ENCODE assay signal across 10 mouse cellular contexts in genomic region chrX:73869334-73869733, GRCm38 (mm10). TPM values are rescaled to one million over a fixed set of nuclear protein-coding genes. Genes with fewer than 3 reads are reported as not detected.
DNase-seq lines count a peak whose midpoint lies in the region; ATAC-seq and TF ChIP-seq lines count a peak whose summit lies in the region.
"Had no signal": no experiment of that assay in that cellular context is flagged by ENCODE, and none has a peak within 500 bp of the region (broad histone marks: within the 10 kb centered on the region; RNA-seq: fewer than 3 reads in every experiment).

No protein-coding gene starts in this region.

- no peaks in the 10 kb centered on the region for H3K36me3 ChIP-seq in forebrain, embryonic 11.5 days (ENCODE audit: control insufficient read depth, insufficient read depth, low read length)
- no peaks in the 10 kb centered on the region for H3K36me3 ChIP-seq in forebrain, embryonic 12.5 days (replicated peaks)
- H3K36me3 ChIP-seq in midbrain, embryonic 11.5 days (ENCODE audit: control insufficient read depth, insufficient read depth, low read length), result no peaks in the 10 kb centered on the region
- H3K36me3 ChIP-seq in midbrain, embryonic 13.5 days, result peaks cover 6% of the 10 kb centered on the region; the same call in 1 of the 2 replicates
- no peaks in the 10 kb centered on the region for H3K36me3 ChIP-seq in embryonic facial prominence, embryonic 11.5 days (replicated peaks; ENCODE audit: control insufficient read depth, insufficient read depth, low read depth, low read length)
- no peaks in the 10 kb centered on the region; the same call in 1 of the 2 replicates for H3K36me3 ChIP-seq in forebrain, postnatal 0 days (ENCODE audit: insufficient read depth)
- H3K36me3 ChIP-seq: embryonic facial prominence, embryonic 12.5 days; hindbrain, embryonic 15.5 days had no signal

- peak; percentile 55 for DNase-seq in forebrain, embryonic 11.5 days (ENCODE audit: low spot score)
- peak; percentile 87 for DNase-seq in midbrain, embryonic 11.5 days (ENCODE audit: low spot score, missing footprints)
- peak; percentile 71 for DNase-seq in embryonic facial prominence, embryonic 11.5 days (ENCODE audit: low spot score)
- peak; percentile 46 for DNase-seq in thymus, postnatal 25 days
- no peak for DNase-seq in left cerebral cortex, postnatal 10 days (ENCODE audit: extremely low spot score in 1 of 2, low spot score in 2 of 2)
- no peak for DNase-seq in forebrain, postnatal 0 days

- no peaks in the 10 kb centered on the region for H3K9me3 ChIP-seq in forebrain, embryonic 11.5 days (ENCODE audit: control insufficient read depth, low read length)
- no peaks in the 10 kb centered on the region for H3K9me3 ChIP-seq in forebrain, embryonic 12.5 days
- no peaks in the 10 kb centered on the region for H3K9me3 ChIP-seq in midbrain, embryonic 11.5 days (ENCODE audit: control insufficient read depth, low read length)
- H3K9me3 ChIP-seq in midbrain, embryonic 13.5 days, result no peaks in the 10 kb centered on the region
- H3K9me3 ChIP-seq in embryonic facial prominence, embryonic 11.5 days (replicated peaks; ENCODE audit: control insufficient read depth, low read length), result no peaks in the 10 kb centered on the region
- no peaks in the 10 kb centered on the region for H3K9me3 ChIP-seq in forebrain, postnatal 0 days (ENCODE audit: low read length)
- H3K9me3 ChIP-seq: embryonic facial prominence, embryonic 12.5 days; hindbrain, embryonic 15.5 days had no signal

- H3K27me3 ChIP-seq in forebrain, embryonic 11.5 days (ENCODE audit: control insufficient read depth, insufficient read depth, low read length), result no peaks in the 10 kb centered on the region
- H3K27me3 ChIP-seq in forebrain, embryonic 12.5 days, result no peaks in the 10 kb centered on the region
- H3K27me3 ChIP-seq in midbrain, embryonic 11.5 days (ENCODE audit: control insufficient read depth, insufficient read depth, low read length), result no peaks in the 10 kb centered on the region
- no peaks in the 10 kb centered on the region for H3K27me3 ChIP-seq in midbrain, embryonic 13.5 days
- no peaks in the 10 kb centered on the region for H3K27me3 ChIP-seq in embryonic facial prominence, embryonic 11.5 days (ENCODE audit: control insufficient read depth, insufficient read depth, low read length)
- H3K27me3 ChIP-seq in forebrain, postnatal 0 days (ENCODE audit: insufficient read depth, low read length), result no peaks in the 10 kb centered on the region
- H3K27me3 ChIP-seq: embryonic facial prominence, embryonic 12.5 days; hindbrain, embryonic 15.5 days had no signal

- H3K27ac ChIP-seq in forebrain, embryonic 11.5 days (ENCODE audit: low read depth, low read length), result no peak overlapping the region
- H3K27ac ChIP-seq in forebrain, embryonic 12.5 days, result no peak overlapping the region
- H3K27ac ChIP-seq in midbrain, embryonic 11.5 days (ENCODE audit: low read depth, low read length), result no peak overlapping the region
- no peak overlapping the region for H3K27ac ChIP-seq in midbrain, embryonic 13.5 days
- H3K27ac ChIP-seq in embryonic facial prominence, embryonic 11.5 days (replicated peaks; ENCODE audit: low read depth, low read length), result no peak overlapping the region
- H3K27ac ChIP-seq in forebrain, postnatal 0 days (ENCODE audit: low read depth, low read length), result no peak overlapping the region
- H3K27ac ChIP-seq: embryonic facial prominence, embryonic 12.5 days; hindbrain, embryonic 15.5 days had no signal

- H3K4me2 ChIP-seq in forebrain, embryonic 11.5 days (ENCODE audit: low read depth, low read length, severe bottlenecking), result no peak overlapping the region
- H3K4me2 ChIP-seq in forebrain, embryonic 12.5 days, result no peak overlapping the region
- no peak overlapping the region for H3K4me2 ChIP-seq in midbrain, embryonic 11.5 days
- H3K4me2 ChIP-seq in midbrain, embryonic 13.5 days (replicated peaks), result no peak overlapping the region
- H3K4me2 ChIP-seq in embryonic facial prominence, embryonic 11.5 days (ENCODE audit: low read depth, low read length), result no peak overlapping the region
- H3K4me2 ChIP-seq in forebrain, postnatal 0 days (ENCODE audit: low read depth), result no peak overlapping the region
- H3K4me2 ChIP-seq: embryonic facial prominence, embryonic 12.5 days; hindbrain, embryonic 15.5 days had no signal

- no peaks in the 10 kb centered on the region; the same call in 1 of the 2 replicates for H3K4me1 ChIP-seq in forebrain, embryonic 11.5 days (replicated peaks; ENCODE audit: control insufficient read depth, insufficient read depth, low read length)
- H3K4me1 ChIP-seq in forebrain, embryonic 12.5 days, result peaks cover 36% of the 10 kb centered on the region
- H3K4me1 ChIP-seq in midbrain, embryonic 11.5 days (ENCODE audit: control insufficient read depth, insufficient read depth, low read length), result peaks cover 9% of the 10 kb centered on the region
- peaks cover 71% of the 10 kb centered on the region for H3K4me1 ChIP-seq in midbrain, embryonic 13.5 days (replicated peaks)
- no peaks in the 10 kb centered on the region for H3K4me1 ChIP-seq in embryonic facial prominence, embryonic 11.5 days (ENCODE audit: control insufficient read depth, insufficient read depth, low read length)
- H3K4me1 ChIP-seq in forebrain, postnatal 0 days (ENCODE audit: insufficient read depth), result no peaks in the 10 kb centered on the region
- H3K4me1 ChIP-seq: embryonic facial prominence, embryonic 12.5 days had no signal

- ATAC-seq in forebrain, embryonic 11.5 days (replicated peaks; ENCODE audit: low FRiP score), result no peak
- no peak for ATAC-seq in forebrain, embryonic 12.5 days (ENCODE audit: low FRiP score)
- ATAC-seq in midbrain, embryonic 11.5 days (ENCODE audit: low FRiP score), result no peak
- no peak for ATAC-seq in midbrain, embryonic 13.5 days
- ATAC-seq in embryonic facial prominence, embryonic 11.5 days (replicated peaks; ENCODE audit: insufficient number of reproducible peaks, low FRiP score, low TSS enrichment, low read depth), result no peak
- no peak for ATAC-seq in forebrain, postnatal 0 days

- H3K4me3 ChIP-seq in forebrain, embryonic 11.5 days (ENCODE audit: low read depth, low read length), result no peak overlapping the region
- H3K4me3 ChIP-seq in forebrain, embryonic 12.5 days (replicated peaks), result no peak overlapping the region
- no peak overlapping the region for H3K4me3 ChIP-seq in midbrain, embryonic 11.5 days (ENCODE audit: low read depth, low read length)
- no peak overlapping the region for H3K4me3 ChIP-seq in midbrain, embryonic 13.5 days (replicated peaks)
- no peak overlapping the region for H3K4me3 ChIP-seq in embryonic facial prominence, embryonic 11.5 days (ENCODE audit: low read depth, low read length)
- H3K4me3 ChIP-seq in forebrain, postnatal 0 days (ENCODE audit: low read depth, low read length), result no peak overlapping the region
- H3K4me3 ChIP-seq: embryonic facial prominence, embryonic 12.5 days; hindbrain, embryonic 15.5 days had no signal

- TF ChIP-seq CTCF in forebrain, postnatal 0 days (IDR thresholded peaks at IDR 0.05; ENCODE audit: low read depth), result no peak

- WGBS in forebrain, embryonic 11.5 days, result 12% methylated on average over 5 of the region's 5 CpGs
- 10% methylated on average over 5 of the region's 5 CpGs for WGBS in forebrain, embryonic 12.5 days
- 12% methylated on average over 5 of the region's 5 CpGs for WGBS in midbrain, embryonic 11.5 days
- WGBS in midbrain, embryonic 13.5 days, result 19% methylated on average over 5 of the region's 5 CpGs
- WGBS in embryonic facial prominence, embryonic 11.5 days, result 18% methylated on average over 5 of the region's 5 CpGs
- WGBS in forebrain, postnatal 0 days, result 17% methylated on average over 5 of the region's 5 CpGs

- intact Hi-C loops in left cerebral cortex, postnatal 10 days (cut with DNase I), result no loop called here

- H3K9ac ChIP-seq in forebrain, embryonic 11.5 days (ENCODE audit: low read length), result no peak overlapping the region
- no peak overlapping the region for H3K9ac ChIP-seq in forebrain, embryonic 12.5 days
- no peak overlapping the region for H3K9ac ChIP-seq in midbrain, embryonic 11.5 days (ENCODE audit: low read length)
- no peak overlapping the region for H3K9ac ChIP-seq in midbrain, embryonic 13.5 days (replicated peaks)
- no peak overlapping the region for H3K9ac ChIP-seq in embryonic facial prominence, embryonic 11.5 days (replicated peaks; ENCODE audit: low read length)
- H3K9ac ChIP-seq in forebrain, postnatal 0 days, result no peak overlapping the region
- H3K9ac ChIP-seq: embryonic facial prominence, embryonic 12.5 days; hindbrain, embryonic 15.5 days had no signal

RNA-seq across cellular contexts. Expression of gene Avpr2, which starts 22.6 kb away (rescaled TPM):
- polyA plus RNA-seq in forebrain, embryonic 11.5 days (2014; fragmentation: Nextera tagmentation; extraction: Ambion mirVana), result 0.11 TPM in 1 of 2 replicates, not detected in the other
- polyA plus RNA-seq in forebrain, embryonic 12.5 days (2016; fragmentation: Nextera tagmentation; extraction: Ambion mirVana), result 0.29 TPM in 1 of 2 replicates, not detected in the other
- not detected in 2 replicates for polyA plus RNA-seq in midbrain, embryonic 11.5 days (2014; fragmentation: Nextera tagmentation; extraction: Ambion mirVana)
- 0.24 and 0.27 TPM in 2 replicates for polyA plus RNA-seq in midbrain, embryonic 13.5 days (2015; fragmentation: Nextera tagmentation; extraction: Ambion mirVana)
- 0.25 TPM in 1 of 2 replicates, not detected in the other for polyA plus RNA-seq in embryonic facial prominence, embryonic 11.5 days (2014; fragmentation: Nextera tagmentation; extraction: Ambion mirVana)
- not detected for total RNA-seq in left cerebral cortex, postnatal 10 days (2021)
- total RNA-seq in forebrain, postnatal 0 days (2014; rRNA removed), result not detected in 2 replicates
- not detected in 2 replicates for polyA plus RNA-seq in forebrain, postnatal 0 days (2015; fragmentation: Nextera tagmentation; extraction: Ambion mirVana)

RNA-seq across cellular contexts. Expression of gene L1cam, which starts 26.6 kb away (rescaled TPM):
- 24.0 and 27.2 TPM in 2 replicates for polyA plus RNA-seq in forebrain, embryonic 11.5 days (2014; fragmentation: Nextera tagmentation; extraction: Ambion mirVana)
- polyA plus RNA-seq in forebrain, embryonic 12.5 days (2016; fragmentation: Nextera tagmentation; extraction: Ambion mirVana), result 33.1 and 37.4 TPM in 2 replicates
- 18.3 and 21.3 TPM in 2 replicates for polyA plus RNA-seq in midbrain, embryonic 11.5 days (2014; fragmentation: Nextera tagmentation; extraction: Ambion mirVana)
- 73.8 and 80.8 TPM in 2 replicates for polyA plus RNA-seq in midbrain, embryonic 13.5 days (2015; fragmentation: Nextera tagmentation; extraction: Ambion mirVana)
- polyA plus RNA-seq in embryonic facial prominence, embryonic 11.5 days (2014; fragmentation: Nextera tagmentation; extraction: Ambion mirVana), result 6.6 and 10.8 TPM in 2 replicates
- total RNA-seq in left cerebral cortex, postnatal 10 days (2021), result 100 to 1,000 TPM; 414 to 459 TPM
- total RNA-seq in forebrain, postnatal 0 days (2014; rRNA removed), result 225 and 256 TPM in 2 replicates
- polyA plus RNA-seq in forebrain, postnatal 0 days (2015; fragmentation: Nextera tagmentation; extraction: Ambion mirVana), result 75.9 and 100 TPM in 2 replicates

RNA-seq across cellular contexts. Expression of gene Pdzd4, which starts 44.6 kb away (rescaled TPM):
- polyA plus RNA-seq in forebrain, embryonic 11.5 days (2014; fragmentation: Nextera tagmentation; extraction: Ambion mirVana), result 1.3 and 1.9 TPM in 2 replicates
- polyA plus RNA-seq in forebrain, embryonic 12.5 days (2016; fragmentation: Nextera tagmentation; extraction: Ambion mirVana), result 2.3 and 2.6 TPM in 2 replicates
- 0.86 and 1.1 TPM in 2 replicates for polyA plus RNA-seq in midbrain, embryonic 11.5 days (2014; fragmentation: Nextera tagmentation; extraction: Ambion mirVana)
- 4.3 and 4.7 TPM in 2 replicates for polyA plus RNA-seq in midbrain, embryonic 13.5 days (2015; fragmentation: Nextera tagmentation; extraction: Ambion mirVana)
- 0.88 and 1.1 TPM in 2 replicates for polyA plus RNA-seq in embryonic facial prominence, embryonic 11.5 days (2014; fragmentation: Nextera tagmentation; extraction: Ambion mirVana)
- 100 to 1,000 TPM; 121 to 134 TPM for total RNA-seq in left cerebral cortex, postnatal 10 days (2021)
- 239 and 252 TPM in 2 replicates for total RNA-seq in forebrain, postnatal 0 days (2014; rRNA removed)
- polyA plus RNA-seq in forebrain, postnatal 0 days (2015; fragmentation: Nextera tagmentation; extraction: Ambion mirVana), result 3.4 and 4.0 TPM in 2 replicates

RNA-seq across cellular contexts. Expression of gene Arhgap4, which starts 52.3 kb away (rescaled TPM):
- 1.7 and 2.0 TPM in 2 replicates for polyA plus RNA-seq in forebrain, embryonic 11.5 days (2014; fragmentation: Nextera tagmentation; extraction: Ambion mirVana)
- 1.8 and 3.6 TPM in 2 replicates for polyA plus RNA-seq in forebrain, embryonic 12.5 days (2016; fragmentation: Nextera tagmentation; extraction: Ambion mirVana)
- polyA plus RNA-seq in midbrain, embryonic 11.5 days (2014; fragmentation: Nextera tagmentation; extraction: Ambion mirVana), result 1.7 and 2.1 TPM in 2 replicates
- 2.8 and 2.9 TPM in 2 replicates for polyA plus RNA-seq in midbrain, embryonic 13.5 days (2015; fragmentation: Nextera tagmentation; extraction: Ambion mirVana)
- polyA plus RNA-seq in embryonic facial prominence, embryonic 11.5 days (2014; fragmentation: Nextera tagmentation; extraction: Ambion mirVana), result 1.5 and 2.0 TPM in 2 replicates
- total RNA-seq in left cerebral cortex, postnatal 10 days (2021), result 1 to 10 TPM; 5.3 to 5.4 TPM
- total RNA-seq in forebrain, postnatal 0 days (2014; rRNA removed), result 2.0 and 4.8 TPM in 2 replicates
- polyA plus RNA-seq in forebrain, postnatal 0 days (2015; fragmentation: Nextera tagmentation; extraction: Ambion mirVana), result 1.1 and 1.6 TPM in 2 replicates

RNA-seq across cellular contexts. Expression of gene Naa10, which starts 52.4 kb away (rescaled TPM):
- 134 and 137 TPM in 2 replicates for polyA plus RNA-seq in forebrain, embryonic 11.5 days (2014; fragmentation: Nextera tagmentation; extraction: Ambion mirVana)
- polyA plus RNA-seq in forebrain, embryonic 12.5 days (2016; fragmentation: Nextera tagmentation; extraction: Ambion mirVana), result 115 and 117 TPM in 2 replicates
- 117 and 121 TPM in 2 replicates for polyA plus RNA-seq in midbrain, embryonic 11.5 days (2014; fragmentation: Nextera tagmentation; extraction: Ambion mirVana)
- polyA plus RNA-seq in midbrain, embryonic 13.5 days (2015; fragmentation: Nextera tagmentation; extraction: Ambion mirVana), result 107 and 108 TPM in 2 replicates
- 154 and 159 TPM in 2 replicates for polyA plus RNA-seq in embryonic facial prominence, embryonic 11.5 days (2014; fragmentation: Nextera tagmentation; extraction: Ambion mirVana)
- 10 to 100 TPM; 56.9 to 60.6 TPM for total RNA-seq in left cerebral cortex, postnatal 10 days (2021)
- 68.9 and 71.2 TPM in 2 replicates for total RNA-seq in forebrain, postnatal 0 days (2014; rRNA removed)
- polyA plus RNA-seq in forebrain, postnatal 0 days (2015; fragmentation: Nextera tagmentation; extraction: Ambion mirVana), result 92.1 and 100 TPM in 2 replicates

Comparison
In these comparisons a context has a peak if more than half of its experiments do, and no peak if none do; other contexts are left out.
1. DNase-seq: peak in forebrain, embryonic 11.5 days (single experiment), midbrain, embryonic 11.5 days (single experiment), embryonic facial prominence, embryonic 11.5 days (single experiment) and thymus, postnatal 25 days (single experiment); none in left cerebral cortex, postnatal 10 days (0 of 2) and forebrain, postnatal 0 days (single experiment).